Mouse (Mus musculus) hindbrain, embryonic 13.5 days (tissue): ENCODE results near the gene Gmnc. TPM values are rescaled to one million over a fixed set of nuclear protein-coding genes. Genes with fewer than 3 reads are reported as not detected.

ENCODE experiments used
- ATAC-seq: fragments of 200-750 bp; cut with Nextera tagmentation; 2 replicates; pipeline ENCODE4 v1.8.0; 2017; ENCODE audit warnings: moderate TSS enrichment; ENCODE audit not compliant: low FRiP score
- H3K27ac ChIP-seq: fragments of 300-500 bp; sonication (generic); 2 replicates; pipeline ENCODE4 v1.5.1; 2015; ENCODE audit warnings: inconsistent platforms, mild to moderate bottlenecking, moderate library complexity
- H3K27me3 ChIP-seq: fragments of 300-500 bp; sonication (generic); 2 replicates; pipeline ENCODE4 v1.6.1; 2015; ENCODE audit warnings: mild to moderate bottlenecking, inconsistent platforms
- H3K36me3 ChIP-seq: fragments of 300-500 bp; sonication (generic); 2 replicates; pipeline ENCODE4 v1.6.1; 2015; ENCODE audit warnings: mild to moderate bottlenecking, inconsistent platforms
- H3K4me1 ChIP-seq: fragments of 300-500 bp; sonication (generic); replicated peaks from 2 replicates; pipeline ENCODE4 v1.6.1; 2015; ENCODE audit warnings: inconsistent platforms
- H3K4me2 ChIP-seq: fragments of 300-500 bp; sonication (generic); 2 replicates; pipeline ENCODE4 v1.6.1; 2015; ENCODE audit warnings: inconsistent platforms, mild to moderate bottlenecking, moderate library complexity
- H3K4me3 ChIP-seq: fragments of 300-500 bp; sonication (generic); 2 replicates; pipeline ENCODE4 v1.5.1; 2015; ENCODE audit warnings: mild to moderate bottlenecking, inconsistent platforms
- H3K9ac ChIP-seq: fragments of 300-500 bp; sonication (generic); 2 replicates; pipeline ENCODE4 v1.6.1; 2015; ENCODE audit warnings: mild to moderate bottlenecking, inconsistent platforms
- H3K9me3 ChIP-seq: fragments of 300-500 bp; sonication (generic); 2 replicates; pipeline ENCODE4 v1.6.1; 2016; ENCODE audit warnings: inconsistent platforms
- WGBS: fragments of 180-500 bp; shearing (Covaris S2); methylation state at CpG from one replicate; pipeline ENCODE4 v1.1.7; 2015; 5-methylcytosine and 5-hydroxymethylcytosine counted together
- polyA plus RNA-seq: library from polyadenylated mRNA; unstranded; fragments of >200 nt; fragmentation: Nextera tagmentation; extraction: Ambion mirVana; gene quantifications from 2 replicates; pipeline ENCODE4 v1.2.1, GENCODE M21; 2015

Gmnc gene
- polyA plus RNA-seq, 1 experiment from 2014 or later: 2.3 TPM

DNA sequence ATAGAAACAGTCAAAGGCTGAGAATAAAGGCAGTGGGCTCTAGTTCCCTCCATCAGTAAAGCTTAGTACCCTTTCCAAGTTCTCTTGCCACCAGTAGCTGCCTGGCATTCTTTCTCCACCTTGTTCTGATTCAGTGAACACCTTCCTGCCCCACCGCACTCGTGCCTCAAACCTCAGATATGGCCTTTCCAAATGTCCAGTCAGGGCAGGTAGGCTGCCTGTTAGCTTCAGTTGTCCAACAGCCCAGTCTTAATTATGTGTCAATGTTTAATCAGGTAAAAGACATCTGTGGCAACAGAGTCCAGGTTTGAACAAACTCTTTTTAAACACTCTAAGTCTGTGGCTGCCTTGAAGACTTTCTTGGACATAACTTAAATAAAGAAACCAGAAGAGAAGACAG, 24.6 kb downstream of the Gmnc start:
- peaks cover 5% of the 10 kb centered on the region for H3K4me1 ChIP-seq
- no peak for ATAC-seq
- H3K27me3 ChIP-seq: peaks cover 23% of the 10 kb centered on the region
- H3K4me3 ChIP-seq: no peak overlapping the region
- no peak overlapping the region for H3K4me2 ChIP-seq
- H3K27ac ChIP-seq: no peak overlapping the region
- 87% methylated on average over 2 of the region's 2 CpGs for WGBS
- H3K9ac ChIP-seq: no peak overlapping the region
- no peaks in the 10 kb centered on the region for H3K36me3 ChIP-seq
- H3K9me3 ChIP-seq: no peaks in the 10 kb centered on the region

DNA sequence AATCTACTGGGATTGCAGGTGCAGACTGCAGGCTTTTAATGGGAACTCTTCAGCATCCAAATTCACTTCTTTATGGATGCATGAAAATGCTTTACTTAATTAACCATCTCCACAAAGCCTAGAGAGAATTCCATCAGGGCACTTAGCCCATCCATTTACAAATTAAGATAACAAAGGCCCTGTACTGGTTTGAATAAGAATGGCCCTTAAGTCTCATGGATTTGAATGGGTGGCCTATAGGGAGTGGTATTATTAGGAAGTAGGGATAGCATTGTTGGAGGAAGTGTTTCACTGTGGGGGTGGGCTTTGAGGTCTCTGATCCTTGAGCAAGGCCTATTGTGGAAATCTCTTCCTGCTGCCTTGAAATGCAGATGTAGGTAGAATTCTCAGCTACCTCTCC, 29.5 kb downstream of the Gmnc start:
- no peak overlapping the region for H3K4me2 ChIP-seq
- H3K9ac ChIP-seq: no peak overlapping the region
- H3K4me1 ChIP-seq: no peaks in the 10 kb centered on the region
- H3K27me3 ChIP-seq: 0 out of 2 replicates have a peak, but pooled peaks cover 5% of the 10 kb centered on the region
- no peak overlapping the region for H3K27ac ChIP-seq
- no peaks in the 10 kb centered on the region for H3K9me3 ChIP-seq
- H3K4me3 ChIP-seq: no peak overlapping the region
- H3K36me3 ChIP-seq: no peaks in the 10 kb centered on the region
- ATAC-seq: no peak

DNA sequence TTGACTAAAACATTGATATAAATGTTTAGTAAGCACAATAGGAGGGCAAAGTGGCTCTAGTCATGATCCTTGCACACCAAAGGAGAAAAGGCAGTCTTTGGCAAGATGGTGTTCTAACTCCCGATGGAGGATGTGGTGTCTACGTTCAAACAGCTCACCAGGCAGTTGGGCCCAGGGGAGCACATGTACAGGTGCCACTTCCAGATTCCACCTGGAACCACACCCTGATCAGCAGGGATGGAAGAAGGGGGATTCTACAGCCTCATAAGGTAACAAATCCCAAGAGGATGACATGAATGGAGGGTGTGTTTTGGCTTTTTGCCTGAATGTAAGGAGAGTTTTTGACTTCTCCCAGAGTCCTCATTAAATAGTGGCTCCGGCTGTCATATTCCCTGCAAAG, 39.9 kb downstream of the Gmnc start:
- Histone ChIP-seq H3K9ac (no peak overlapping the region), H3K27ac (no peak overlapping the region), H3K9me3 (no peaks in the 10 kb centered on the region), H3K4me3 (no peak overlapping the region), H3K27me3 (no peaks in the 10 kb centered on the region), H3K4me2 (no peak overlapping the region), H3K36me3 (no peaks in the 10 kb centered on the region), H3K4me1 (no peaks in the 10 kb centered on the region)
- ATAC-seq: no peak
- 88% methylated on average over 3 of the region's 3 CpGs for WGBS

DNA sequence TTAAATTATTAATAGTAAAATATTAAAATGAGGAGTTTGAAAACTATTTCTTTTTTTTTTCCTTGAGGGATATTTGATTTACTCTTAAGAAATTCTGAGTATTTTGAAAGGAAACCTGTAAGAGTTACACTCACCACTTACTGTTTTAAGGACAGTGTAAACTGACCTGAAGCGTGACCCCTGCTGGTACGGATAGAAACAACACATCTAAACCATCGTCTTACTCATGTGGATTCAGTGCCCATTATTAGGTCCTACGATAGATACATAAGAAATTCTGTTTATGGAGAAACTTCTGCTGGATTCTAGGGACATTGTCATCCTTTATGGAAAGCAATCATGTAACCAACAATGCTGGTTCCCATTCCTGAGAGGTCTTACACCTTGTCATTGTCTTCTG, 41.2 kb downstream of the Gmnc start:
- 56% methylated on average over 4 of the region's 4 CpGs for WGBS
- H3K4me1 ChIP-seq: no peaks in the 10 kb centered on the region
- ATAC-seq: no peak

DNA sequence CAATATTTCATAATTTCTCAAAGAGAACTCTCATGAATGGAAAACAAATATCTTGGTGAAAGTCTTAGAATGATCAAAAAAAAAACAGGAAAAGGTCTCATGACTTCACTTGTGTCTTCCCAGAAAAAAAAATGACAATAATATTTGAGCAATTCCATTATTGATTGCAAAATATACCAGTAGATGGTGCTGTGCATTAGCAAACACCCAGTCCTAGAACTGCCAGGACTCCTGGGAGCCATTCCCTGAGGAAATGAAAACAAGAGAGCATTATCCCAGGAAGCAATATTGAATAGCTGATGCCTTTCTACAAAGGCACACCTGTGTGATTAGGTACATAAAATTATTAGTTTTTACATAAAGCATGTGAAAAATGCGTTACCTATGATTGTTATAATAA, 87.5 kb downstream of the Gmnc start:
- Histone ChIP-seq H3K4me1 (peaks cover 5% of the 10 kb centered on the region; the same call in 1 of the 2 replicates), H3K9me3 (no peaks in the 10 kb centered on the region), H3K27ac (no peak overlapping the region), H3K4me3 (no peak overlapping the region), H3K27me3 (0 out of 2 replicates have a peak, but pooled peaks cover 3% of the 10 kb centered on the region), H3K9ac (no peak overlapping the region), H3K4me2 (no peak overlapping the region), H3K36me3 (no peaks in the 10 kb centered on the region)
- WGBS: 94% methylated on average over 1 of the region's 1 CpGs
- ATAC-seq: no peak

More for the DNA sequence above, 41.2 kb downstream of the Gmnc start:
- H3K27me3 ChIP-seq: no peaks in the 10 kb centered on the region
- H3K9me3 ChIP-seq: no peaks in the 10 kb centered on the region
- H3K27ac ChIP-seq: no peak overlapping the region
- no peak overlapping the region for H3K4me3 ChIP-seq
- no peak overlapping the region for H3K4me2 ChIP-seq
- H3K9ac ChIP-seq: no peak overlapping the region
- no peaks in the 10 kb centered on the region for H3K36me3 ChIP-seq

DNA sequence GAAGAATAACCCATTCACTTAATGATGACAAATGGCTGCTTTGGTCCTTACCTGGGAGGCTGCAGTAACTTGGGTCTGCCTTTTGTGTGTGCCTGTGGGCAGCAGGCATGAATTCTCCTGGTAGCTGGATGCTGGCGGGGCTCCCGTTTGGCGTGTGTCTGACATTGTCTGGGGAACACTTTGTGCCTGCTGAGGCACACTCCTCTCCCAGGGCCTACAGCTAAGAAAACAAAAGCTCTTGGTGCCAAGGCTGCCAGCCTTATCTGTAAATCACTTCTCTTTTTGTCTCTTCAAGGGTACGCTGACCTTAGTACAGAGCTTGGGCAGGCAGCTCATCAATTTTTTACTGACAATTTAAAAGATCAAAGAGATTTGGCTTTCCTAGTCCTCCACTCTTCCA, 90.0 kb downstream of the Gmnc start:
- 0 out of 2 replicates have a peak, but pooled peaks cover 3% of the 10 kb centered on the region for H3K27me3 ChIP-seq
- no peak for ATAC-seq
- 18% methylated on average over 4 of the region's 4 CpGs for WGBS
- H3K9ac ChIP-seq: no peak overlapping the region
- no peaks in the 10 kb centered on the region for H3K9me3 ChIP-seq
- H3K4me1 ChIP-seq: peaks cover 5% of the 10 kb centered on the region; the same call in 1 of the 2 replicates
- no peak overlapping the region for H3K4me3 ChIP-seq
- H3K27ac ChIP-seq: no peak overlapping the region
- H3K4me2 ChIP-seq: no peak overlapping the region
- no peaks in the 10 kb centered on the region for H3K36me3 ChIP-seq

DNA sequence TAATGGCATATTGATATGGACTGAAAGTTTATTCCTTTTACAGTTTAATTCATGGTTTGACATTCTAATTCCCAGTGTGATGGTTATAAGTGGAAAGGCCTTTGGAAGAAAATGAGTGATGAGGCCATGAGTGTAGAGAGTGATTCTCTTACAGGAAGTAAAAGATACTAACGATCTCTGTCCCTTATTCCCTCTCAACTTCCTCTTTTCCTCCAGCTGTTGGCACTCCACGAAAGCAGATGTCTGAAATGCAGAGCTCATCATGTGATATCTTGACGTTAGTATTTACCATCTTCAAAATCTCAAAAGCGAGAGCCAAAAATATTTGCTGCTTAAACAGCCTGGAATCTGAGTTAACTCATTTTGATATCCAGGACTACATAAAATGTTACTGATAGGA, 105.1 kb downstream of the Gmnc start:
- Histone ChIP-seq H3K36me3 (no peaks in the 10 kb centered on the region), H3K27ac (no peak overlapping the region), H3K4me3 (no peak overlapping the region), H3K27me3 (no peaks in the 10 kb centered on the region), H3K9ac (no peak overlapping the region), H3K4me1 (no peaks in the 10 kb centered on the region), H3K4me2 (no peak overlapping the region), H3K9me3 (no peaks in the 10 kb centered on the region)
- no peak for ATAC-seq
- WGBS: 89% methylated on average over 4 of the region's 4 CpGs

DNA sequence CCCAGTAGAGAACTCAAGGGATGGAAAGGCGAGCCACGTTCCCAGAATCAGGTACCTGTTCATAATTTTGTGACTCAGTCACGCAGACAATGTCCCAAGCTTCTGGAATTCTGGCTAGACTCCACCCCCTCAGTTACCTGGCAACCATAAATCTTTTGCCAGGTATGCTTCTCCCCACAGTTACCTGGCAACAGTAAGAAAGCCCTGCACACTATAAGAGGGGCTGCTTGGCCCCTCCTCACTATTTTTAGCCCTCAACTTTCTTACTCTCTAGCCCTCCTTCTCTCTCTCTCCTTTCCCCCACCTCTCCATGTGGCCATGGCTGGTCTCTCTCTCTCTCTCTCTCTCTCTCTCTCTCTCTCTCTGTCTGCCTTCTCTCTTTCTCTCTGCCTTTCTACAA, 114.6 kb downstream of the Gmnc start:
- no peaks in the 10 kb centered on the region for H3K27me3 ChIP-seq
- no peak for ATAC-seq
- no peaks in the 10 kb centered on the region for H3K9me3 ChIP-seq
- WGBS: 66% methylated on average over 3 of the region's 3 CpGs
- H3K36me3 ChIP-seq: no peaks in the 10 kb centered on the region
- no peaks in the 10 kb centered on the region for H3K4me1 ChIP-seq
- no peak overlapping the region for H3K4me2 ChIP-seq
- no peak overlapping the region for H3K9ac ChIP-seq
- no peak overlapping the region for H3K4me3 ChIP-seq
- no peak overlapping the region for H3K27ac ChIP-seq
